Mouse (Mus musculus) heart, postnatal 0 days (tissue): ENCODE data around the gene Kifc5b.

Source experiments
- CTCF ChIP-seq: IDR thresholded peaks from 2 replicates; pipeline ENCODE4 v1.5.1; 2016; ENCODE audit warnings: antibody characterized with exemption, control low read depth, low read depth
- EP300 ChIP-seq: IDR thresholded peaks from 2 replicates; pipeline ENCODE4 v1.6.1; 2016; ENCODE audit warnings: antibody characterized with exemption, low read depth

DNA sequence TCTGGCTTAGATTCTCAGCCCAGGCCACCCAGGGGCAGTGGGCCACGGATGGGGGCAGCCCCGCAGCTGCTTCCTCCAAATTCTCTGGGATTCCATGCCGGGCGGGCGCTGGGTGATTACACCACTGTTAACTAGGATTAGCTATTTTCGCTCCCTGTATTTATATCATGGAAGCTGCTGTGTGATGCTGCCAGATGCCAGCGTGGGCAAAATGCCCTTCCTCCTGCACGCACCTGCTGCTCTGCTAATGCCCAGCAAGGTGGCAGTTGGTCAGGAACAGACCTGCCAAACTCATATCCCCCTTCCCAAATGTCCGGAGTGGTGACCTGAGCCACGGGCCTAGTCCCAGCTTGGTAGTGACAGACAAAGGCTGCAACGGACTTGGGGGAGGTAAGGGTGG lies 42.3 kb upstream of the Kifc5b start:
- TF ChIP-seq CTCF (no peak), EP300 (no peak)
